Mouse (Mus musculus) heart, postnatal 36 days (tissue): ENCODE measurements around the gene Cct7. TPM values are rescaled to one million over a fixed set of nuclear protein-coding genes. Genes with fewer than 3 reads are reported as not detected.
A peak's percentile ranks its signal among the peaks of the same experiment; 100 is the strongest.

ENCODE experiments used
- DNase-seq, 2 experiments: peaks; one replicate each; pipeline ENCODE4 v3.0.0; 2021 to 2022
- intact Hi-C: fragments of 180-260 bp; cut with DNase I; formaldehyde crosslinking; loops from one replicate; pipeline ENCODE4 v1.15.1; 2025
- total RNA-seq, 2 experiments: library from RNA; stranded (reverse); gene quantifications; 2 replicates each; pipeline ENCODE4 v1.2.3; 2021

Cct7 gene
- total RNA-seq, 2 experiments from 2014 or later, result 151 TPM

DNA sequence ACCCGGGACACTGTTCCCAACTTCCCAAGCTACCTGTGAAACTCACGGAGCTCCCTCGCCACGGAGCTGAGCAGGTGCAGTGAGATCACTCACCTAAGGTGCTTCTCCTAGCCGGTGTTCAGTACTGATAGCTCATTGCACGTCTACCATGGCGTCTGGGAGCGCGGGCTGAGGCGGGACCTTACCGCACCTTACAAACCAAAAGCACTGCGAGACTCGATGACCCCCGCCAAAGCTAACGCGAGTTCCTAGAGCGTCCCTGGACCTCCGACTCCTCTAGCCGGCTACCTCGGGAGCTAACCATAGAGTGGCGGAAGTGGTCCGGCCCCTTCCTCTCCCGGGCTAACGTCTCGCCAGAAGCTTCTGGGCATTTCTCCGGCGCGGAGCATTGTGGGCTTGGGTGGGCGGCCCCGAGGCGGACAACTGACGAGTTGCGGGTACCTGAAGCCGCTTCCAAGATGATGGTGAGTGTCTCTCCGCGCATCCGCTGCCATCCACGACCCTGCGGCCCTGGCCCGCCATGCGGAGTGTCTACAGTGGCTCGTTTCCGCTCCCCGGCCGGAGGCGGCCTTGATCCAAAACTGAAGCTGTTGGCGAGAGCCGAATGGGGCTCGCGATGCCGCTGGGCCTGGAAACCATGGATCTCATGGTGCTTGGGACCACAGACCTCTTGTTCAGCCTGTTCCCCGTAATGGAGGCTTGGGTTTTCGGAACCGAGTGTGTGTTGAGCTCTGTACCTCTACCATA, 523 bp downstream of the Cct7 start, which contains the start of gene Pradc1:
Pradc1 (minus strand) TSS at position 307 of the 747 bp plus-strand sequence.
- peak; percentile 96 to 97 for DNase-seq
- intact Hi-C loops, result loop anchor here (5.0 to 10.0 kb wide), 2 partner anchors 135 to 463 kb away; partner anchors contain the start of genes Alms1, Nat8f1 and Tprkb

DNA sequence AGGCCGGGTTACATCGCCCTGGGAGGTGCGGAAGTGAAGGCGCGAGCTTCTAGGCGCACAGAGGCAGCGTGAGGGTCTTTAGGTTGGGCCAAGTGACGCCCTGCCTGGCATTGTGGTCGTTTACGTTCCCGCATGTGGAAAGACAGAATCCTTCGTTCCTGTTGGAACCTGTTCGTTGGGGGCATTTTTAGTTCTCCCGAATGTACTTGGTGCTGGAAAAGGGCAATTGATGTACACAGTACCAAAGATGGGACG, 1.0 kb downstream of the Cct7 start:
- intact Hi-C loops, result loop anchor here (5.0 to 10.0 kb wide), 2 partner anchors 135 to 462 kb away; partner anchors contain the start of genes Alms1, Nat8f1 and Tprkb
- no peak for DNase-seq

DNA sequence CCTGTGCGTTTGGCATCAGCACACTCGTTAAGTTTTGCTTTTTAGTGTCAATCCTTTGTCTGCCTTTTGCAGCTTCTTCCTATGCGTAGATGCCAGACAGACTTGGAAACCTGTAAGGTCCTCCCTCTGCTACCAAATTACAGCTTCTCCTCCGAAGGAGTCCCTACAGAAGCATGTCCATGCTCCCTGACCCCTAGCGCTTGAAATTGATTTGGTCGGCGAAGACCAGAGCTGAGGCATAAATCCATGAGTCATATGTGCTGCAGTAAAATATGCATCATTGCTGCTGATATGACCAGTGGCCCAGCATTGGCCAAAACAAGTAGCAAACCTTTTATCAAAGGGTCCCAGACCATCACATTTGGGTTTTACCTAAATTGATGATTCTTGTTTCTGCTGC, 1.5 kb downstream of the Cct7 start:
- no peak for DNase-seq
- intact Hi-C loops, result loop anchor here (5.0 to 10.0 kb wide), 2 partner anchors 134 to 462 kb away; partner anchors contain the start of genes Alms1, Nat8f1 and Tprkb

DNA sequence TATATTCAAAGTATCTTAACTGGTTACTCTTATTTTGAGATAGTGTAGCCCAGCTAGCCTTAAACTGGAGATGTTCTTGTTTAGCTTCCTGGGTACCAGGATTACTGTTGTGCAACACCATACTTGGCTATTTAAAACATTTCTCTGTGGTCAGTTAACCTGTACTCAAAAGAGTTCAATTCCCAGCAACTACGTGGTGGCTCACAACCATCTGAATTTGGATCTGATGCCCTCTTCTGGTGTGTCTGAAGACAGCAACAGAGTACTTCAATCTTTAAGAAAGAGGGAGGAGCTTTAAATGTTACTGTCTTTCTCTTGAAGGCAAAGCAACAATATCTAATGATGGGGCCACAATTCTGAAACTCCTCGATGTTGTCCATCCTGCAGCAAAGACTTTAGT, 8.3 kb downstream of the Cct7 start:
- intact Hi-C loops, result loop anchor here (10.0 kb wide), 1 partner anchor 455 kb away; the partner anchor contains the start of genes Nat8f1 and Tprkb
- DNase-seq, result no peak

DNA sequence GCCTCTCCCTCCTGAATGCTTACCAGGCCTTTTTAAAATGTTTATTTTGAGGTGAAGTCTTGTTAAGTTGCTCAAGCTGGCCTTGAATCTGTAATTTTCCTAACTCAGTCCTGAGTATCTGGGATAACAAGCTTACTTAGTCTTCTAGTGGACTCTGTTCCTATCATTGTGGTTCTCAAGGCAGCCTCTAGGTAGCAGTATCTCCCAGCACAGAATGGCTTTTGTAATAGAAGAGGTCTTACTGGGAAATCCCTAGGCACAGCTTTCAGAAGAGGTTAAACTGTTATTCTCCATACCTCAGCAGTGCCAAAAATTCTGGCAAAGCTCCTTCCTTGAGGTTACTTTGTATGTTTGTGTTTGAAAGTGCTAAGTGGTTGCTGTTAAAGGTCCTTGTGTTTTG, 14.1 kb downstream of the Cct7 start:
- DNase-seq, result no peak
- intact Hi-C loops, result no loop called here

DNA sequence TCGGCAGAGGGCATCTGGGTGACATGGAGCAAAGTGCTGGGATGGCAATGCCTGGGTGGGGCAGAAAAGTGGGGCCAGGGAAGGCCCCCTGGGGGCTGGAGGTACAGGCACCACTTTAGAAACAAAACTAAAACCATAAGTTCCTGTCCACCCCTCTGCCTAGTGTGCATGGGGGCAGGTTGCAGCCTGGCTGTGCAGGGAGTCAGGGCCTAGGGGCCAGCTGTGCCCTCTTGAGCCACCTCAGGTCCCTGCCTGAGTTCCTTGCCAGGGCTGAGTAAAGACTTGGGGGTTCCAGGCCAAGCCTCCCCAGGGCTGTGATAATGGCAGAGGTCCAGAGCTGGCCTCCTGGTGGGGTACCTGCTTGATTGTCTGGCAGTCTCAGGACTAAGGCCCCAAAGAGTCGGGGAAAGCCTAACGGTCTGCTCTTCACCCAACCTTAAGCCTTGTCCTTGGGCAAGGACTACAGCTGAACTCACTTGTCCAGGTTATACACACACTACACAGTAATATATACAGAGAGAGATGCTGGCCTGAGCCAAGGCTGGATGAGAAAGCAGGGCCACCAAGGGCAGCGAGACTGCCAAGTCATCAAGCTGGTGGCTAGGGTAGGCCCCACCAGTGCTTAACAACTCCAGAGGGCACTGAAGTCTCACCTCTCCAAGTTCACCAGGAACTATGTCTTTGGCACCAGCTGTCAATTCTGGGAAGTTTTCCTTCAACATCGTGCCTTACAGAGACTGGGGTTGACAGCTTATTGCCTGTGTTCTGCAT, 18.5 kb downstream of the Cct7 start:
- DNase-seq, result no peak
- intact Hi-C loops, result no loop called here

DNA sequence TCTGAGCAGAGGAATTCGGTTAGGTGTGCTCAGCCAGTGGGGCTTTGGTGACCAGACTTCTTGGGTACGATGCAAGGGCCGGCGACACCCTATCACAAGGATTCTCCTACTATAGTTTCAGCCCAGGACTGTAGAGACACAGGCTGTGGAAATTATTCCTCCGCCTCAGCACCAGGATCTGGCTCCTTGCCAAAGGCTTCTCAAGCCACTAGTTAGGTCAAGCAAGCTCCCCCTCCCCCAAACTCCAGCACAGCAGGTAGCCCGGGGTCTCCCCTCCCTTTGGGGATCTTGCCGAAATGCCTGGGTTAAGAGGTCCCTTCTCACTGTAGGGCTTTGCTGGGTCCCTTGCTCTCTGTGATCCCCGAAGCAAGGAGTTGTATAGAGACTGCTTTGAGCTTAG, 20.6 kb downstream of the Cct7 start:
- intact Hi-C loops, result no loop called here
- no peak for DNase-seq

DNA sequence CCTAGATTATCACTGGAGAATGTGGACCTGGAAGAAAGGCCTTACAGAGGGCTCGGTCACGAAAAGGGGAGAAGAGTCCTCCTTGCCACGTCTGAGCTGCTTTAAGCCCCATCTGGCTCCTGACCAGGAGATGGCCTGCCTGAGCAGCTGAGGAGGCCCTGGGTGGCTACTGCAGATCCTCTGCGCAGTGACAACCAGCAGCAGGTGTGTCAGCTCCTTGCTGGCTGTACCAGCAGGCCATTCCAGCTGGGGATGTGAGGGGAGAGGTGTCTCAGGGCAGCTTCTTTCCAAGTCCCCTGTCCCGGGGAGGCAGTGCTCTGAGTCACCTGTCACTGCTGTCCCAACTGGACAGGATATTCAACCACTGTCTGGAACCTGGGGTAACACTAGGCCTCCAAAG, 21.2 kb downstream of the Cct7 start:
- intact Hi-C loops, result no loop called here
- no peak for DNase-seq

DNA sequence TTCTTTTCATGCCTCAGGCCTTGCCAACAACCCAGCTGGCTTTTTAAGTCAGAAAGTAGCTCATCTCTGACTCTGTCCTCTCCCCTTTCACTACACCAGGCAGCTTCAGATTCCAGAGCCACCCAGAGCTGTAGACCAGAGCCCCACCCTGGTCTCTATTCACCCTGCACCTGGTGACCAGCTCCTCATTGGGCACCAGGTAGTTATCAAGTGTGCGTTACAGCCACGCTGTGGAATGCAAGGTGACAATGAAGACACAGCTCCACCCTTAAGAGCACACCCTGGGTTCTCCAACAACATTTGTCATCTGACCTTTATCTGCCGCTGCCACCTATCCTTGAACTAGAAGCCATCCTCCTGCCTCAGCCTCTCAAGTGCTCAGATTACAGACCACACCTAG, 24.3 kb downstream of the Cct7 start:
- DNase-seq, result no peak
- intact Hi-C loops, result no loop called here

DNA sequence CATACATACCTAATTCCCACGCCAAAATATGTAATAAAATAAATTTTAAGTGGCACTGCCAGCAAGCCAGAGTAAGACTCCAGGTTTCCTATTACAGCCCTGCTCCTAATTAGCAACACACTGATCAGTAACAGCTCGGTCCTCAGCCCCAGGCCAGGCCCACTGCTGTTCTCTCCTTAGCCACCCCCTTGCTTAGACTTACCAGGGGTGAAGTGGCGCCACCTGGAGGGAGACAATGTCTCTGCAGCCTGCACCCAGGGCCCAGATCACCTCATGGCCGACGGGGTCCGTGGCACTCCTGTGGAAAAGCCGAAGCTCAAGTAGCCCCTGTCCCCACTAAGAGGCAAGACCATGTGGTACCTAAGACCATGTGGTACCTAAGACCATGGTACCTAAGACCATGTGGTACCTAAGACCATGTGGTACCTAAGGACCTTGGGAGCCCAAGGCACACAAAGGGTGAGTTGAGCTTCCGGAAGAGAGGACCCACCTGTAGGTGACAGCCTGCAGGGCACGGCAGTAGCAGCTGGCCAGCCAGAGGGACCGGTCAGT, 26.1 kb downstream of the Cct7 start:
- no peak for DNase-seq
- intact Hi-C loops, result no loop called here

DNA sequence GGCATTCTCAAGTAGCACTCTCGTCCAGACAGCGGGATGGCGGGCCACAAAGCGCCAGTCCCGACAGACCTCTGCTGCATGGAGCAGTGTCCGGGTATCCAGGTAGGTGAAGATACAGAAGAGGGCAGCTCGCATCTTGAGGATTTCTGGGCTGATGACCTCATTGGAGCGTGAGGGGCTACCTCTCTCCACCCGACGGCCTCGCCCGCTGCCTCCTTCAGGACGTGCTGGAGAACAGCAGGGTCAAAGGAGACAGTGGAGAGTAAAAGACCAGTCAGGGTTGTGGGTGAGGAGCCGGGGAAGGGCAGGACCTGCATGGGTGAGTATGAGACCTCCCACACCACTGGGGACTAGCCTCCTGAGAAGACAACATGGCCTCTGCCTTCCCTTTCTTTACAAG, 27.1 kb downstream of the Cct7 start:
- intact Hi-C loops, result no loop called here
- DNase-seq, result no peak

DNA sequence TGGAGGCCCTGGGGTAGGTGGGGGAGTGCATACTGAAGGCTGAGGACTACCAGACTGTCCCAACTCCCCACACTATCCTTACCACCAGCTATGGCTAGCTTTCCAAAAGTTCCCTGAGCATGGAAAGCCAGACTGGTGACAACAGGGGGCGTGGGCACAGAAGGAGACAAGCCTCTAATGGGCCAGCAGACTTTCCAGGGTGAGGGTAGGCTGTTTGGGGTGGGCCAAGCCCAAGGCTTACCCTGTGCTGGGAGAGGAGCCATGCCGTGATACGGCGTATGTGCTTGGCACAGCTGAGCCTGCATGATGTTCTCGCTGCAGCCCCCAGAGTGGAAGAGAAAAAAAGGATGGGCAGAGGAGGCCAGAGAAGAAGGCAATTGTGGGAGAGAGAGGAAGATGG, 28.7 kb downstream of the Cct7 start:
- no peak for DNase-seq
- intact Hi-C loops, result no loop called here

DNA sequence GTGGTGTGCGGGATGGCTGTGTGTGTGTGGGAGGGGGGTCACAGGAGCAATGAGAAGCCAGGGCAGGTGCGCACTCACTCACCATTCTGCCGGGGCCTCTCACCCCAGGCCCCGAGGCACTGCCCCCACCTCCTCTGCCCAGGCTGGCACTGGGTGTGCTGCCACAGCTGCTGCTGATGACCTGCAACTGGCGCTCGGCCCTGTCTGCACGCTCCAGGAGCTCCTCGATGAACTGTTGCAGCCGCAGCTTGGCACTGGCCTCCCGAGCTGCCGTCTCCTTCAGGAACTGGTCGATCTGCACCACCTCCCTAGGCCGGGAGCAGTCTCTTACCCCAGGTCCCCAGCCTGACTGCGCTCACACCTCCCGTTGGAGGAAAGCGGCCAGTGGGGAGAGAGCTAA, 29.4 kb downstream of the Cct7 start:
- no peak for DNase-seq
- intact Hi-C loops, result no loop called here

DNA sequence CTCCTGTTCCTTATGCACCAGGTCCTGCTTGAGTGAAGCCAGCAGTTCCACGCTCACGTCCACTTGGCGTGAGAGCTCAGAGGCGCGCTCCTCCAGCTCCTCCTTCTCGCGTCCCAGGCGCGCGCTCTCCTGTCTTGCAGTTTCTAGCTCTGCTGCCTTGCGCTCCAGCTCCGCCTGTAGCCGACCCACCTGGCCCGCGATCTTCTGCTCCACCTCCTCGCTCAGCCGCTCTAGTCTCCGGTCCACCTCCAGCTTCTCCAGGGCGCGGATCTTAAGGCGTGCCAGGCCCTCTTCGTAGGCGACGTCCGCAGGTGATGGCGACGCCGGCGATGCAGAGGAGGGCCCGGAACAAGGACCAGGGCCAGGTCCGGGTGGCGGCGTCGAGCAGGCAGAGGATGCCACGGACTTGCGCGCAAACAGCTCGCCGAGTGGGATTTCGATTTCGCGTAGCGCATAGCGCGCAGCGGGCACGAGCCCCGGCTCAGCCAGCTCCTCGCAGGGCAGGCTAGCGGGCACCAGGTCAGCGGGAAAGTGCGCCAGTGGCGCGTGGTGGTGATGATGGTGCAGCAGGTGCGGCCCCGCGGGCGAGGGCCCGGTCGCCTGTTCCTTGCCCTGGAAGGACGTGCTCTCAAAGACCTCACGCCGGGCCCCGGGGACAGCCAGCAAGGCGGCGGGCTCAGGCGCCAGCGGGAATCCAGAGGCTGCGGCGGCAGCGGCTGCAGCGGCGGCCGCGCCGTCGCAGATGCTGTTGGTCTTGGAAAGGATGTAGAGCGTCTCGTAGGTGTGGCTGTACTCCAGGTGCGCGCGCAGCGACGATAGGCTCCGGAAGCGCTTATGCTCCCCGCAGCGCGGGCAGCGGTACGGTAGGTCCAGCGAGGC, 32.8 kb downstream of the Cct7 start:
- intact Hi-C loops, result no loop called here
- DNase-seq, result no peak

DNA sequence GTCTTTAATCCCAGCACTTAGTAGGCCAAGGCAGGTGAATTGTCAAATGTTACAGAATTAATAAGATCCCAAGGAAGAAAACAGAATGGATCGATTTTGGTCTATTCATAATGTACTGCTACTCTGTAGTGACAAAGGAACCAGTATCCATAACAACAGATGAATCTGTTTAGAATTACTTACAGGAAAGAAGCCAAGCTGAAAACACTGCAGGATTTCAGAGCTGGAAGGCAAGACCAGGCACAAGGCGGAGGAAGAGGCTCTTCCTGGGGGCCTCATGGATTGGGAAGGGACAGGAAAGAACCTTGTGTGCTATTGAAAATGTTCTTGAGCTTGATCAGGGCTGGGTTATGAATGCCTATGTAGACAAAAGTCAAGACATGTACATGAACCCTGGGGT, 34.4 kb downstream of the Cct7 start:
- intact Hi-C loops, result no loop called here

DNA sequence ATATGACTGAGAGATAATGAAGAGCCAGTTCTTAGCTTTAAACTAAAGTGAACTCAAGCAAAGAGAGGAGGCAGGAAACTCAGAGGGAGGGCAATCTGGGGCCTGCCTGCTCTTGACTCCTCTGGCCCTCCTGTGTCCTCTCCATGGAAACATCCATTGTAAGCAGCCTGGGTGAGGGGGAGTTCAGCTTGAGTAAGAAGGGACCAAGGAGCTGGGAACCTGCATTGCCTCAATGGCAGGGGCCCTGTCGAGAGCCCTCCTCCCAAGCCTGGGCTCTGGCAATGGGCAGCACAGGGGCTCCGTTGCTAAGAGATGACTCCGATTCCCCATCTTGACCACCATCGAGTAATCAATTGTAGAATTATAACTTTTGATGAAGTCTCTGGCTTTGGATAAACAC, 37.2 kb downstream of the Cct7 start:
- no peak for DNase-seq
- intact Hi-C loops, result no loop called here

More for the DNA sequence above, 34.4 kb downstream of the Cct7 start:
- DNase-seq, result no peak

DNA sequence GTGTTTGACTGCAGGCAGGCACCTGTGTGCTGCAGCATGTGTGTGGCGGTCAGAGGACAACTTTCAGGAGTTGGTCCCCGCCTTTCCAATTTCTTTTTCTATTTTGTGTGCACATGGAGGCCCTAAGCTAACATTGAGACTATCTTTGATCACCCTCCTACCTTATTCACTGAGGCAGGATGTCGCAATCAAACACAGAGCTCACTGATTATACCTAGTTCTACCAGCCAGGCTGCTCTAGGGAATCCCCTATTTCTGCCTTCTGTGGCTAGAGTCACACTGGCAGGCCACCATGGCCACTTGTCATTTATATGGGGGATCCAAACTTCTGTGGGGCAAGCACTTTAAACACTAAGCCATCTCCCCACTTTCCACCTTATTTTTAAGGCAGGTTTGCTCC, 38.4 kb downstream of the Cct7 start:
- intact Hi-C loops, result no loop called here
- no peak for DNase-seq

DNA sequence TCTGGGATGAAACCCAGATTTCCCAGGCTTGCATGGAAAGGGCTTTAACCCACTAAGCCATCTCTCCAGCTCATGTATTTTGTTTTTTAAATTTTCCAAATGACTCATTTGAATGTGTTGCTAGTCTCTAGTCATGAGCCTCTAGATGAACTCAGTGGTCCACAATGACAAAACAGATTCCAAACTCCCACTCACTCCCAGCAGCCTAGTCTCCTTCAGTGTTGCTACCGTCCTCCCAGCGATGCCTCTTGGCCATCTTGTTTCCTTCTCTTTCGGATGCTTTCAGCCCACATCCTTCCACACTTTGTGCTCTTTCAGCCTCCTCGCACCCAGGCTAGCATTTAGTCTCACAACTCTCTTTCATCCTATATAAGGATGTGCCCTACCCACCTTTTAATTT, 38.9 kb downstream of the Cct7 start:
- no peak for DNase-seq
- intact Hi-C loops, result no loop called here

DNA sequence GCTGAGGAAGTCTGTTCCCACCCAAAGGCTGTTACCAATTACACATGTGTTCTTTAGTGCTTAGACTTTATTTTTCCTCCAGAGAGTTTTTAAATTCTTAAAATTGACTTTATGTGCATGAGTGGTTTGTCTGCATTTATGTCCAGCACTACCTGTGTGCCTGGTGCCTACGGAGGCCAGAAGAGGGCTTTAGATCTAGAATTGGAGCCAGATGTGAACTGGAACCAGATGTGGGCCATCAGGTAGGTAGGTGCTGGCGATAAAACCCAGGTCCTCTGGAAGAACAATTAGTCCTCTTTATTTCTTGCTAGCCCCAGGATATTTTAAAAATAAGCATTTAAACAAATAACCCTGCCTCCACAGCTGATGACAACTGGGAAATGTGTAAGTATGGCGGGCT, 40.3 kb downstream of the Cct7 start:
- intact Hi-C loops, result no loop called here
- DNase-seq, result no peak

DNA sequence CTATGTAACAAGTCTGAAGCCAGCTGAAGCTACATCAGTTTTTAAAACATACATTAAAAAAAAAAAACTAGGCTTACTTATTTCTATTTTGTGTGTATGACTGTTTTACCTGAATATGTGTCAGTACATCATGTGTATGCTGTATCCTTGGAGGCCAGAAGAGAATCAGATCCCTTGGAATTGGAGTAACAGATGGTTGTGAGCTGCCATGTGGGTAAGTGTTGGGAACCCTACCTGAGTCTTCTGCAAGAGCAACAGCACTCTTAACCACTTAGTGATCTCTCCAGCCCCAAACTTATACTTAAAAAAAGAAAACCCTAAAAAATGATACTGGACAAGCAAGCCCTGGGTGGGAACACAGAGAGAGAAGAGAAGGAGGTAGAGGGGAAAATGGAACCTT, 45.7 kb downstream of the Cct7 start:
- DNase-seq, result no peak
- intact Hi-C loops, result no loop called here

DNA sequence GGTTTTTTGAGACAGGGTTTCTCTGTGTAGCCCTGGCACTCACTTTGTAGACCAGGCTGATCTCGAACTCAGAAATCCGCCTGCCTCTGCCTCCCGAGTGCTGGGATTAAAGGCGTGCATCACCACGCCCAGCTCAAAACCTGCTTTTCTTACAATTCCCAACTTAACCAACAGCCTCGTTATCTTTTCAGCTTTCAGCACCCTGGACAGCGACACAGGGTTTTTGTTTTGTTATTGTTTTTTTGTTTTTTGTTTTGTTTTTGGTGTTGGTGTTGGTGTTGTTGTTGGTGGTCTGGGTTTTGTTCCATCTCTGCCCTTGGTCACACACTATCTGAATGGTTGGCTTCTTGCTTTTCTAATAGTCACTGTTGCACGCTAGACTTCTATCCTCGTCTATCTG, 46.8 kb downstream of the Cct7 start:
- no peak for DNase-seq
- intact Hi-C loops, result no loop called here
